Mouse (Mus musculus): Measurements from ENCODE around the gene Zfp683. TPM values are rescaled to one million over a fixed set of nuclear protein-coding genes. Genes with fewer than 3 reads are reported as not detected.

Zfp683 gene
- total RNA-seq (2023) = not detected

GRCm38 (mm10) chr4:134053538-134053937, at the start of gene Zfp683:
Zfp683 (plus strand) TSS chr4:134053838.

GRCm38 (mm10) chr4:134018779-134019145, 34.9 kb upstream of the Zfp683 start, which contains the start of gene Lin28a:
Lin28a (minus strand) TSS chr4:134018841.

GRCm38 (mm10) chr4:134060135-134060865, 6.7 kb downstream of the Zfp683 start, which contains the start of gene Crybg2:
Crybg2 (plus strand) TSS chr4:134060815.

GRCm38 (mm10) chr4:134094923-134095547, 41.4 kb downstream of the Zfp683 start, which contains the start of gene Cd52:
Cd52 (minus strand) TSS chr4:134095082.

GRCm38 (mm10) chr4:134101979-134102741, 48.5 kb downstream of the Zfp683 start, which contains the start of gene Ubxn11:
Ubxn11 (plus strand) TSS chr4:134102570.

Other genes with a start within 250 kb of the Zfp683 start
- 100 to 1,000 TPM; 253 to 272 TPM for gene Rps6ka1, start 166.0 kb upstream of the Zfp683 start, total RNA-seq (2023)
- gene Hmgn2, start 85.2 kb upstream of the Zfp683 start, total RNA-seq (2023) = 1,000 to 10,000 TPM; 1,319 to 1,440 TPM
- 10 to 100 TPM; 65.1 to 68.3 TPM for gene Dhdds, start 52.9 kb upstream of the Zfp683 start, total RNA-seq (2023)
- gene Lin28a, start 35.0 kb upstream of the Zfp683 start, total RNA-seq (2023) = 10 to 100 TPM; 48.0 to 51.8 TPM
- gene Crybg2, start 7.0 kb downstream of the Zfp683 start, total RNA-seq (2023) = under 1 TPM in 1 of 2 experiments, not detected in 1; 0.59 TPM
- 1,000 to 10,000 TPM; 1,531 to 1,665 TPM for gene Cd52, start 41.2 kb downstream of the Zfp683 start, total RNA-seq (2023)
- 1 to 10 TPM; 5.0 to 8.1 TPM for gene Ubxn11, start 48.7 kb downstream of the Zfp683 start, total RNA-seq (2023)
- 100 to 1,000 TPM; 911 to 950 TPM for gene Sh3bgrl3, start 75.0 kb downstream of the Zfp683 start, total RNA-seq (2023)
- 10 to 100 TPM; 17.4 to 17.6 TPM for gene Cep85, start 133.3 kb downstream of the Zfp683 start, total RNA-seq (2023)
- gene Gm7534, start 149.2 kb downstream of the Zfp683 start, total RNA-seq (2023) = not detected
- gene Catsper4, start 173.5 kb downstream of the Zfp683 start, total RNA-seq (2023) = not detected
- not detected for gene Cnksr1, start 184.6 kb downstream of the Zfp683 start, total RNA-seq (2023)
- not detected for gene E130218I03Rik, start 189.8 kb downstream of the Zfp683 start, total RNA-seq (2023)
- gene Zfp593, start 191.8 kb downstream of the Zfp683 start, total RNA-seq (2023) = 1 to 10 TPM; 5.9 to 6.1 TPM
- not detected for gene Gm30191, start 193.1 kb downstream of the Zfp683 start, total RNA-seq (2023)
- gene Grrp1, start 200.3 kb downstream of the Zfp683 start, total RNA-seq (2023) = 1 to 10 TPM in 1 of 2 experiments, not detected in 1; 1.5 TPM
- 10 to 100 TPM; 15.1 to 17.7 TPM for gene Pdik1l, start 234.1 kb downstream of the Zfp683 start, total RNA-seq (2023)

Data from neutrophil, adult 83 days (primary cell).